Mouse (Mus musculus) kidney, postnatal 0 days (tissue): ENCODE results near the gene Actn4. TPM values are rescaled to one million over a fixed set of nuclear protein-coding genes. Genes with fewer than 3 reads are reported as not detected.
"Not testable (repeated sequence)": the region's sequence is repeated elsewhere in the genome, so short reads cannot be mapped to it uniquely, and the experiment has no call there.

Source experiments
- ATAC-seq: fragments of 200-750 bp; cut with Nextera tagmentation; replicated peaks from 2 replicates; pipeline ENCODE4 v1.8.0; 2017; ENCODE audit warnings: low read depth, moderate number of reproducible peaks, moderate TSS enrichment, moderate library complexity; ENCODE audit not compliant: low FRiP score
- DNase-seq: peaks from one replicate; pipeline ENCODE4 v3.0.0-alpha.2; 2016; ENCODE audit warnings: low spot score
- H3K27ac ChIP-seq: fragments of 300-500 bp; sonication (generic); 2 replicates; pipeline ENCODE4 v1.5.1; 2014; ENCODE audit warnings: mild to moderate bottlenecking
- H3K27me3 ChIP-seq: fragments of 300-500 bp; sonication (generic); 2 replicates; pipeline ENCODE4 v1.6.1; 2014; ENCODE audit warnings: low read length, mixed read lengths; ENCODE audit not compliant: insufficient read depth
- H3K36me3 ChIP-seq: fragments of 300-500 bp; sonication (generic); 2 replicates; pipeline ENCODE4 v1.6.1; 2014; ENCODE audit warnings: low read length, mixed read lengths; ENCODE audit not compliant: insufficient read depth
- H3K4me1 ChIP-seq: fragments of 300-500 bp; sonication (generic); replicated peaks from 2 replicates; pipeline ENCODE4 v1.6.1; 2014; ENCODE audit warnings: antibody characterized with exemption, low read length, mixed read lengths; ENCODE audit not compliant: insufficient read depth
- H3K4me2 ChIP-seq: fragments of 300-500 bp; sonication (generic); 2 replicates; pipeline ENCODE4 v1.6.1; 2014; ENCODE audit warnings: mild to moderate bottlenecking, low read length, moderate library complexity, mixed read lengths
- H3K4me3 ChIP-seq: fragments of 300-500 bp; sonication (generic); replicated peaks from 2 replicates; pipeline ENCODE4 v1.5.1; 2014; ENCODE audit warnings: low read depth, low read length
- H3K9ac ChIP-seq: fragments of 300-500 bp; sonication (generic); 2 replicates; pipeline ENCODE4 v1.6.1; 2014; ENCODE audit warnings: low read depth, low read length
- H3K9me3 ChIP-seq: fragments of 300-500 bp; sonication (generic); replicated peaks from 2 replicates; pipeline ENCODE4 v1.6.1; 2016; ENCODE audit warnings: low read length, inconsistent platforms, mixed read lengths
- CTCF ChIP-seq: IDR thresholded peaks from 2 replicates; pipeline ENCODE4 v1.5.1; 2016; ENCODE audit warnings: antibody characterized with exemption, low read depth, mild to moderate bottlenecking, moderate library complexity
- WGBS: fragments of 180-500 bp; shearing (Covaris S2); extraction: QIAGEN DNeasy Blood & Tissue Kit; methylation state at CpG from one replicate; pipeline ENCODE4 v1.1.7; 2014; 5-methylcytosine and 5-hydroxymethylcytosine counted together
- polyA plus RNA-seq: library from polyadenylated mRNA; unstranded; fragments of >200 nt; fragmentation: Nextera tagmentation; extraction: Ambion mirVana; gene quantifications from 2 replicates; pipeline ENCODE4 v1.2.1, GENCODE M21; 2015

The Actn4 gene
- polyA plus RNA-seq, 1 experiment from 2014 or later = 255 TPM

- peak overlapping the region; percentile 31 for H3K4me2 ChIP-seq
- DNase-seq = peak; percentile 89
- H3K9ac ChIP-seq, H3K4me1 ChIP-seq, H3K4me3 ChIP-seq, H3K27ac ChIP-seq, H3K36me3 ChIP-seq, H3K27me3 ChIP-seq, H3K9me3 ChIP-seq: not testable (repeated sequence)
- WGBS = 30% methylated on average over 23 of the region's 23 CpGs
- ATAC-seq = peak; percentile 64
- peak; percentile 80 for TF ChIP-seq CTCF
These were observed 94.4 kb downstream of the Actn4 start for GRCm38 (mm10) chr7:28867508-28868340.

DNA sequence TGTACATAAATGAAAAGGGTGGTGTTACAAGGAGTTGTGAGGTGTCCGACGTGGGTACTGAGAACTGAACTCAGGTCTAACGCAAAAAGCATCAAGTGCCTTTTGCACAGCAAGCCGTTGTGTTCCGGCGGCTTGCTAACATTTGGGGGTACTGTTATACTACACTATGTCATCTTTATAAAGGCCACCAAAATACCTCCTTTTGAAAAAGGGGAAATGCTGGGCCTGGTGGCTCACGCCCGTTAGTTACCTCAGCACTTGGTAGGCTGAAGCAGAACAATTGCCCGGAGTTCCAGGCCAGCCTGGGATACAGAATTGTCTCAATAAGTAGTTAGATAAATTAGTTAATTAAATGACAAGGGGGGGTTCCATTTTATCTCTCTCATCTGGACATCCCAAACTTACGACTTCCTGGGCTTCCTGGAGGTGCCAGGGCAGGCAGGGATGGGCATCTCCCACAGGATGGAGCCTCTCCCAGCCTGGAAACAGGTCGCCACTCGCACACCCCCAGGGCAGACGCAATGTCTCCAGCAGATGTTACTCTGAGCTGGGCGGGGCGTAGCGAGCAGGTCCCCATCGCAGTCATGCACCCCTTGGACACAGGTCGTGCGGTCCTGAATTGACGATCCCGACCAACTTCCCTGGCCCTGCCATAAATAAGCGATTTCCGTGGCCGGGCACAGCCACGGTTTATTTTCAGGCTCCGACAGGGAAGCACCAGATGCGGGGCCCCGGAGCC, 95.2 kb downstream of the Actn4 start:
- DNase-seq (no peak), ATAC-seq (no peak)
- H3K4me3 ChIP-seq = no peak overlapping the region
- no peak overlapping the region for H3K4me2 ChIP-seq
- 89% methylated on average over 28 of the region's 28 CpGs for WGBS
- no peaks in the 10 kb centered on the region for H3K9me3 ChIP-seq
- TF ChIP-seq CTCF = no peak
- no peaks in the 10 kb centered on the region for H3K27me3 ChIP-seq
- H3K36me3 ChIP-seq = no peaks in the 10 kb centered on the region
- H3K4me1 ChIP-seq = peaks cover 4% of the 10 kb centered on the region; the same call in 1 of the 2 replicates
- H3K9ac ChIP-seq = no peak overlapping the region
- H3K27ac ChIP-seq = no peak overlapping the region

- WGBS = 32% methylated on average over 33 of the region's 33 CpGs
- ATAC-seq (no peak; the same call in 1 of the 2 replicates), DNase-seq (peak; percentile 83)
- H3K4me1 ChIP-seq = peaks cover 4% of the 10 kb centered on the region; the same call in 1 of the 2 replicates
- peak overlapping the region; percentile 31 for H3K4me2 ChIP-seq
- TF ChIP-seq CTCF = peak; percentile 30; the same call in 1 of the 2 replicates
- H3K27me3 ChIP-seq = no peaks in the 10 kb centered on the region
- no peaks in the 10 kb centered on the region for H3K9me3 ChIP-seq
- no peak overlapping the region for H3K27ac ChIP-seq
- H3K36me3 ChIP-seq = no peaks in the 10 kb centered on the region
- no peak overlapping the region for H3K9ac ChIP-seq
- H3K4me3 ChIP-seq = no peak overlapping the region
These were observed 96.4 kb downstream of the Actn4 start for GRCm38 (mm10) chr7:28865481-28866300.

DNA sequence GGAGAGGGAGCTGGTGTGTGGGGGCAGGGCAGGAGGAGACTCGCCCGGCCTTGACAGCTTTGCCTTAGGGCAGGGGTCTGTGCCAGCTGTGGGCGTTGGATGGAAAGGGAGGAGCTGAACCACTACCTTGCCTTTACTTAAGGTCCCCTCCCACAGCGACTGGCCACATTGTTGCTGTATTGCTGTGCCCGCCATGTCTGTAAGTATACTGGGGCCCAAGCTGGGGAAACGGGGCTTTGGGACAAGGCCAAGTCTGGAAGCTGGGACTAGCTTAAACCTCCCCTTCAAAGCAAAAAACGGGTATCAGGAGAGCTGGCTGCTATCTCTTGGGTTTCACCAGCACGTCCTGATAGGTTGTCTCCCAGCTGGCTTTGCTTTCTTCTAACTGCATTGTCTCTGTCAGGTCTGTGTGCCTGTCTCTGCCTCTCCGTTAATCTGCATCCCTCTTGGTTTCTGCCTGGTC, 97.8 kb downstream of the Actn4 start:
- DNase-seq = no peak
- 42% methylated on average over 9 of the region's 9 CpGs for WGBS
- peak overlapping the region; percentile 7; the same call in 1 of the 2 replicates for H3K4me2 ChIP-seq

DNA sequence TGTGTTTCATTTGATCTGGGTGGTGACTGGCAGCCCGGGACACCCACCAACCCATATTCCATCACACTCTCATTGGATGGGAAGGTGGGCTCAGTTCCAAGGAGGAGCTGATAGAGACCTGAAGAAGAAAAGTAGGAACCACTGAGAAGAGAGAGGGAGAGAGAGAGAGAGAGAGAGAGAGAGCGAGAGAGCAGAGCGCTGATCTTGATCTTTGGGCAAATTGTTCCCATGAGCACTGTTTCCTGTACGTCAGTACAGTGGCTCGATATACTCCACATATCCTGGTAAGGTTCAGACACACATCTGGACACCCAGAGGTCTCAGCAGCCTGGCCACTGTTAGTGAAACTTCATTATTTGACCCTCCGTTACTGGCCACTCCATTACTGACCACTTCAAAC, 98.6 kb downstream of the Actn4 start, which contains the start of gene Lgals7:
Gene Lgals7, plus strand, starts transcription at position 314 of the 400 bp plus-strand sequence.
- Histone ChIP-seq H3K36me3 (no peaks in the 10 kb centered on the region), H3K4me3 (no peak within 1 kb of the TSS), H3K9me3 (no peaks in the 10 kb centered on the region), H3K4me2 (peak within 1 kb of the TSS; percentile 7; the same call in 1 of the 2 replicates), H3K27ac (no peak within 1 kb of the TSS), H3K27me3 (no peaks in the 10 kb centered on the region), H3K4me1 (peaks cover 4% of the 10 kb centered on the region; the same call in 1 of the 2 replicates), H3K9ac (no peak within 1 kb of the TSS)
- WGBS = 78% methylated on average over 6 of the region's 6 CpGs
- ATAC-seq (no peak), DNase-seq (no peak)
- TF ChIP-seq CTCF = no peak

More for the DNA sequence above, 97.8 kb downstream of the Actn4 start:
- Histone ChIP-seq H3K9ac (no peak overlapping the region), H3K9me3 (no peaks in the 10 kb centered on the region), H3K4me3 (no peak overlapping the region), H3K4me1 (peaks cover 4% of the 10 kb centered on the region; the same call in 1 of the 2 replicates), H3K27ac (no peak overlapping the region), H3K36me3 (no peaks in the 10 kb centered on the region), H3K27me3 (no peaks in the 10 kb centered on the region)
- TF ChIP-seq CTCF = no peak
- no peak for ATAC-seq
